Mouse (Mus musculus): ENCODE measurements around the gene Gm20716.

DNA sequence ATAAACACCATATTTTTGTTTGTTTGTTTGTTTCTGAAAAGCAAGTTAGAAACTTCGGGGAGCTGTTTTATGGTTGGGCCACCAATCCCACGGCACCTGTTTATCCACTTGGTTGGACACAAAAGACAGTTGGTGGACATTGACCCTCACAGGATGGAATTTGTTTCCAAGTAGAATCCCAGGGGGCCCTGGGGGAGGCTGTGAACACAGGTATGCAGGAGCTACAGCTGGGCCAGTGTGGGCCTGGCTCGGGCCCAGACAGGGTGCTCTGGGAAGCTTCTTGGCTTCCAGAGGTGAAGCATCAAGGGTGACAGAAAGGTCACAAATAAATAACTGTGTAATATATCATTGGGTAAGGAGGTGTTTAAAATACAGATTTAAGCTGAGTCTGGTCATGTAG is 26.3 kb upstream of the Gm20716 start:
- TF ChIP-seq CHD1 (IDR thresholded peaks at IDR 0.05; ENCODE audit: low read depth, low read length), result no peak
- TF ChIP-seq CTCF (IDR thresholded peaks at IDR 0.05 in 2 of 3, conservative IDR thresholded peaks at IDR 0.05 in 1 of 3; ENCODE audit: control insufficient read depth in 1 of 3, insufficient read depth in 1 of 3, low read depth in 2 of 3, low read length in 3 of 3, poor library complexity in 1 of 3, severe bottlenecking in 1 of 3), result no peak
- no peak for TF ChIP-seq JUND (IDR thresholded peaks at IDR 0.05; ENCODE audit: low read depth, low read length)
- no peak for TF ChIP-seq ZKSCAN1 (IDR thresholded peaks at IDR 0.05; ENCODE audit: low read depth, low read length)
- TF ChIP-seq E2F4 (IDR thresholded peaks at IDR 0.05; ENCODE audit: borderline replicate concordance, low read depth, low read length), result no peak
- no peak for TF ChIP-seq POLR2AphosphoS2 (IDR thresholded peaks at IDR 0.05; ENCODE audit: low read length)
- no peak for TF ChIP-seq TBP (IDR thresholded peaks at IDR 0.05; ENCODE audit: low read depth, low read length)
- TF ChIP-seq MXI1 (IDR thresholded peaks at IDR 0.05; ENCODE audit: low read depth, low read length), result no peak
- TF ChIP-seq ZC3H11A (IDR thresholded peaks at IDR 0.05; ENCODE audit: low read depth, low read length), result no peak
- no peak for TF ChIP-seq CHD2 (IDR thresholded peaks at IDR 0.05; ENCODE audit: low read length)

Measured in MEL (cell line).